Mouse (Mus musculus) forebrain, embryonic 10.5 days (tissue): ENCODE data around the gene Nptxr. TPM values are rescaled to one million over a fixed set of nuclear protein-coding genes. Genes with fewer than 3 reads are reported as not detected.
A peak's percentile ranks its signal among the peaks of the same experiment; 100 is the strongest.

Experiments
- DNase-seq: peaks from one replicate; pipeline ENCODE4 v3.0.0-alpha.2; 2017; ENCODE audit warnings: low spot score; ENCODE audit errors: extremely low spot score
- H3K27ac ChIP-seq: fragments of 300-500 bp; sonication (generic); 2 replicates; pipeline ENCODE4 v1.5.1; 2016; ENCODE audit warnings: mild to moderate bottlenecking
- H3K27me3 ChIP-seq: fragments of 300-500 bp; sonication (generic); 2 replicates; pipeline ENCODE4 v1.6.1; 2016; ENCODE audit warnings: mild to moderate bottlenecking; ENCODE audit not compliant: poor library complexity, severe bottlenecking
- H3K36me3 ChIP-seq: fragments of 300-500 bp; sonication (generic); replicated peaks from 2 replicates; pipeline ENCODE4 v1.6.1; 2016; ENCODE audit warnings: mild to moderate bottlenecking, moderate library complexity
- H3K4me1 ChIP-seq: fragments of 300-500 bp; sonication (generic); 2 replicates; pipeline ENCODE4 v1.6.1; 2016
- H3K4me3 ChIP-seq: fragments of 300-500 bp; sonication (generic); 2 replicates; pipeline ENCODE4 v1.5.1; 2016; ENCODE audit warnings: mild to moderate bottlenecking, moderate library complexity
- H3K9me3 ChIP-seq: fragments of 300-500 bp; sonication (generic); 2 replicates; pipeline ENCODE4 v1.6.1; 2016; ENCODE audit warnings: mild to moderate bottlenecking, moderate library complexity
- WGBS: fragments of 180-500 bp; shearing (Covaris S2); methylation state at CpG from one replicate; pipeline ENCODE4 v1.1.7; 2016; 5-methylcytosine and 5-hydroxymethylcytosine counted together
- polyA plus RNA-seq: library from polyadenylated mRNA; unstranded; fragments of >200 nt; fragmentation: Nextera tagmentation; extraction: Ambion mirVana; gene quantifications from 2 replicates; pipeline ENCODE4 v1.2.1, GENCODE M21; 2016

Nptxr gene
- polyA plus RNA-seq, 1 experiment from 2014 or later: 1.6 TPM

GRCm38 (mm10) chr15:79753873-79754272 is 50.7 kb downstream of the Nptxr start:
- Histone ChIP-seq H3K27me3 (no peaks in the 10 kb centered on the region), H3K36me3 (no peaks in the 10 kb centered on the region), H3K4me1 (peaks cover 23% of the 10 kb centered on the region), H3K27ac (no peak overlapping the region), H3K9me3 (no peaks in the 10 kb centered on the region), H3K4me3 (no peak overlapping the region)
- WGBS: 58% methylated on average over 4 of the region's 4 CpGs
- no peak for DNase-seq

- peaks cover 23% of the 10 kb centered on the region for H3K4me1 ChIP-seq
- no peak overlapping the region for H3K4me3 ChIP-seq
- WGBS: 93% methylated on average over 3 of the region's 3 CpGs
- no peaks in the 10 kb centered on the region for H3K36me3 ChIP-seq
- H3K27me3 ChIP-seq: no peaks in the 10 kb centered on the region
- no peaks in the 10 kb centered on the region for H3K9me3 ChIP-seq
- no peak for DNase-seq
- H3K27ac ChIP-seq: 0 out of 2 replicates have a peak overlapping the region, but pooled peaks have one; percentile 20
Observed at GRCm38 (mm10) chr15:79753420-79753752, 51.2 kb downstream of the Nptxr start.

- H3K4me3 ChIP-seq: no peak overlapping the region
- H3K36me3 ChIP-seq: no peaks in the 10 kb centered on the region
- no peaks in the 10 kb centered on the region for H3K27me3 ChIP-seq
- DNase-seq: peak; percentile 79
- no peaks in the 10 kb centered on the region for H3K9me3 ChIP-seq
- 21% methylated on average over 11 of the region's 11 CpGs for WGBS
- peaks cover 28% of the 10 kb centered on the region for H3K4me1 ChIP-seq
- H3K27ac ChIP-seq: 0 out of 2 replicates have a peak overlapping the region, but pooled peaks have one; percentile 20
Observed at GRCm38 (mm10) chr15:79752742-79753419, 51.7 kb downstream of the Nptxr start.

- H3K4me1 ChIP-seq: peaks cover 24% of the 10 kb centered on the region
- H3K36me3 ChIP-seq: no peaks in the 10 kb centered on the region
- WGBS: 84% methylated on average over 17 of the region's 17 CpGs
- no peak overlapping the region for H3K4me3 ChIP-seq
- no peak overlapping the region for H3K27ac ChIP-seq
- no peaks in the 10 kb centered on the region for H3K27me3 ChIP-seq
- no peaks in the 10 kb centered on the region for H3K9me3 ChIP-seq
- DNase-seq: no peak
Observed at GRCm38 (mm10) chr15:79751772-79752171, 52.8 kb downstream of the Nptxr start.

GRCm38 (mm10) chr15:79750266-79750665 is 54.3 kb downstream of the Nptxr start:
- Histone ChIP-seq H3K4me3 (no peak overlapping the region), H3K27ac (no peak overlapping the region), H3K9me3 (no peaks in the 10 kb centered on the region), H3K27me3 (no peaks in the 10 kb centered on the region), H3K36me3 (no peaks in the 10 kb centered on the region), H3K4me1 (peaks cover 14% of the 10 kb centered on the region)
- 92% methylated on average over 8 of the region's 8 CpGs for WGBS
- no peak for DNase-seq

GRCm38 (mm10) chr15:79749162-79749561 is 55.4 kb downstream of the Nptxr start:
- no peaks in the 10 kb centered on the region for H3K9me3 ChIP-seq
- H3K27ac ChIP-seq: no peak overlapping the region
- no peaks in the 10 kb centered on the region for H3K27me3 ChIP-seq
- peaks cover 14% of the 10 kb centered on the region for H3K4me1 ChIP-seq
- no peak overlapping the region for H3K4me3 ChIP-seq
- DNase-seq: no peak
- WGBS: 92% methylated on average over 7 of the region's 7 CpGs
- no peaks in the 10 kb centered on the region for H3K36me3 ChIP-seq

- 61% methylated on average over 11 of the region's 11 CpGs for WGBS
- H3K27me3 ChIP-seq: no peaks in the 10 kb centered on the region
- no peak overlapping the region; the same call in 1 of the 2 replicates for H3K27ac ChIP-seq
- no peaks in the 10 kb centered on the region for H3K36me3 ChIP-seq
- H3K4me3 ChIP-seq: no peak overlapping the region
- DNase-seq: peak; percentile 60
- peaks cover 11% of the 10 kb centered on the region for H3K4me1 ChIP-seq
- H3K9me3 ChIP-seq: no peaks in the 10 kb centered on the region
Observed at GRCm38 (mm10) chr15:79747998-79748397, 56.6 kb downstream of the Nptxr start.

- no peak for DNase-seq
- no peak overlapping the region for H3K27ac ChIP-seq
- WGBS: 91% methylated on average over 5 of the region's 5 CpGs
Observed at GRCm38 (mm10) chr15:79745883-79746282, 58.7 kb downstream of the Nptxr start.

GRCm38 (mm10) chr15:79745312-79745711 is 59.3 kb downstream of the Nptxr start:
- Histone ChIP-seq H3K9me3 (no peaks in the 10 kb centered on the region), H3K27ac (no peak overlapping the region), H3K27me3 (0 out of 2 replicates have a peak, but pooled peaks cover 3% of the 10 kb centered on the region), H3K36me3 (no peaks in the 10 kb centered on the region), H3K4me1 (peaks cover 29% of the 10 kb centered on the region), H3K4me3 (no peak overlapping the region)
- WGBS: 90% methylated on average over 10 of the region's 10 CpGs
- DNase-seq: no peak

More at GRCm38 (mm10) chr15:79745883-79746282, 58.7 kb downstream of the Nptxr start:
- H3K4me1 ChIP-seq: peaks cover 24% of the 10 kb centered on the region
- no peaks in the 10 kb centered on the region for H3K9me3 ChIP-seq
- no peak overlapping the region for H3K4me3 ChIP-seq
- H3K27me3 ChIP-seq: 0 out of 2 replicates have a peak, but pooled peaks cover 3% of the 10 kb centered on the region
- H3K36me3 ChIP-seq: no peaks in the 10 kb centered on the region

GRCm38 (mm10) chr15:79744742-79745141 is 59.8 kb downstream of the Nptxr start:
- no peaks in the 10 kb centered on the region for H3K9me3 ChIP-seq
- 0 out of 2 replicates have a peak, but pooled peaks cover 3% of the 10 kb centered on the region for H3K27me3 ChIP-seq
- no peak overlapping the region for H3K27ac ChIP-seq
- DNase-seq: no peak
- H3K36me3 ChIP-seq: 0 out of 2 replicates have a peak, but pooled peaks cover under 1% of the 10 kb centered on the region
- H3K4me3 ChIP-seq: no peak overlapping the region
- peaks cover 34% of the 10 kb centered on the region for H3K4me1 ChIP-seq
- WGBS: 82% methylated on average over 8 of the region's 8 CpGs

GRCm38 (mm10) chr15:79744001-79744400 is 60.6 kb downstream of the Nptxr start:
- 94% methylated on average over 11 of the region's 11 CpGs for WGBS
- no peak for DNase-seq

GRCm38 (mm10) chr15:79742706-79743023 is 61.9 kb downstream of the Nptxr start:
- WGBS: under 1% methylated on average over 23 of the region's 23 CpGs
- no peak for DNase-seq
- H3K27me3 ChIP-seq: 0 out of 2 replicates have a peak, but pooled peaks cover 3% of the 10 kb centered on the region
- peak overlapping the region; percentile 94 for H3K27ac ChIP-seq
- peaks cover 21% of the 10 kb centered on the region for H3K36me3 ChIP-seq
- peak overlapping the region; percentile 96 for H3K4me3 ChIP-seq
- H3K4me1 ChIP-seq: peaks cover 33% of the 10 kb centered on the region
- no peaks in the 10 kb centered on the region for H3K9me3 ChIP-seq

More at GRCm38 (mm10) chr15:79744001-79744400, 60.6 kb downstream of the Nptxr start:
- Histone ChIP-seq H3K36me3 (peaks cover 8% of the 10 kb centered on the region), H3K27me3 (0 out of 2 replicates have a peak, but pooled peaks cover 3% of the 10 kb centered on the region), H3K9me3 (no peaks in the 10 kb centered on the region), H3K4me1 (peaks cover 38% of the 10 kb centered on the region), H3K4me3 (no peak overlapping the region), H3K27ac (no peak overlapping the region)

GRCm38 (mm10) chr15:79741921-79742705 is 62.5 kb downstream of the Nptxr start, which contains the start of gene Sun2:
Gene Sun2, minus strand, starts transcription at chr15:79742536.
- peak; percentile 88 for DNase-seq
- Histone ChIP-seq H3K9me3 (no peaks in the 10 kb centered on the region), H3K4me1 (peaks cover 33% of the 10 kb centered on the region), H3K27ac (peak within 1 kb of the TSS; percentile 94), H3K4me3 (peak within 1 kb of the TSS; percentile 96), H3K27me3 (0 out of 2 replicates have a peak, but pooled peaks cover 3% of the 10 kb centered on the region), H3K36me3 (peaks cover 27% of the 10 kb centered on the region)
- WGBS: under 1% methylated on average over 93 of the region's 93 CpGs
